Mouse (Mus musculus) liver, postnatal 0 days (tissue): Measurements from ENCODE around the gene Smc1b.

Source experiments
- CTCF ChIP-seq: sonication (generic); IDR thresholded peaks from 2 replicates; pipeline ENCODE4 v1.5.1; 2016; ENCODE audit warnings: antibody characterized with exemption, low read depth
- EP300 ChIP-seq: IDR thresholded peaks from 2 replicates; pipeline ENCODE4 v1.6.1; 2016; ENCODE audit warnings: antibody characterized with exemption, low read depth, mild to moderate bottlenecking

GRCm38 (mm10) chr15:85085641-85086040 is 46.1 kb downstream of the Smc1b start:
- TF ChIP-seq CTCF = no peak
- no peak for TF ChIP-seq EP300
